Mouse (Mus musculus) liver, postnatal 0 days (tissue): Measurements from ENCODE around the gene Srpk2. TPM values are rescaled to one million over a fixed set of nuclear protein-coding genes. Genes with fewer than 3 reads are reported as not detected.
A peak's percentile ranks its signal among the peaks of the same experiment; 100 is the strongest.
"Not testable (repeated sequence)": the region's sequence is repeated elsewhere in the genome, so short reads cannot be mapped to it uniquely, and the experiment has no call there.

Source experiments
- ATAC-seq: fragments of 200-750 bp; cut with Nextera tagmentation; 2 replicates; pipeline ENCODE4 v1.8.0; 2017; ENCODE audit warnings: mild to moderate bottlenecking, moderate library complexity
- DNase-seq: peaks from one replicate; pipeline ENCODE4 v3.0.0-alpha.2; 2016
- H3K27ac ChIP-seq: fragments of 300-500 bp; sonication (generic); 2 replicates; pipeline ENCODE4 v1.5.1; 2014; ENCODE audit warnings: antibody characterized with exemption, moderate library complexity, mild to moderate bottlenecking, low read depth
- H3K27me3 ChIP-seq: fragments of 300-500 bp; sonication (generic); 2 replicates; pipeline ENCODE4 v1.6.1; 2014; ENCODE audit warnings: low read length, control low read depth, mixed read lengths; ENCODE audit not compliant: insufficient read depth
- H3K36me3 ChIP-seq: fragments of 300-500 bp; sonication (generic); replicated peaks from 2 replicates; pipeline ENCODE4 v1.6.1; 2014; ENCODE audit warnings: mild to moderate bottlenecking, control low read depth, low read length, moderate library complexity, mixed read lengths; ENCODE audit not compliant: insufficient read depth
- H3K4me1 ChIP-seq: fragments of 300-500 bp; sonication (generic); 2 replicates; pipeline ENCODE4 v1.6.1; 2014; ENCODE audit warnings: antibody characterized with exemption, mild to moderate bottlenecking, control low read depth; ENCODE audit not compliant: insufficient read depth
- H3K4me2 ChIP-seq: fragments of 300-500 bp; sonication (generic); 2 replicates; pipeline ENCODE4 v1.6.1; 2014; ENCODE audit warnings: low read depth, mild to moderate bottlenecking, low read length, moderate library complexity, mixed read lengths
- H3K4me3 ChIP-seq: fragments of 300-500 bp; sonication (generic); 2 replicates; pipeline ENCODE4 v1.5.1; 2014; ENCODE audit warnings: low read depth, low read length
- H3K9ac ChIP-seq: fragments of 300-500 bp; sonication (generic); replicated peaks from 2 replicates; pipeline ENCODE4 v1.6.1; 2014; ENCODE audit warnings: mild to moderate bottlenecking, moderate library complexity
- H3K9me3 ChIP-seq: fragments of 300-500 bp; sonication (generic); 2 replicates; pipeline ENCODE4 v1.6.1; 2016; ENCODE audit warnings: mild to moderate bottlenecking, control low read depth, low read length, mixed read lengths
- CTCF ChIP-seq: sonication (generic); IDR thresholded peaks from 2 replicates; pipeline ENCODE4 v1.5.1; 2016; ENCODE audit warnings: antibody characterized with exemption, low read depth
- EP300 ChIP-seq: IDR thresholded peaks from 2 replicates; pipeline ENCODE4 v1.6.1; 2016; ENCODE audit warnings: antibody characterized with exemption, low read depth, mild to moderate bottlenecking
- WGBS: fragments of 180-500 bp; shearing (Covaris S2); extraction: QIAGEN DNeasy Blood & Tissue Kit; methylation state at CpG from one replicate; pipeline ENCODE4 v1.1.7; 2014; ENCODE audit not compliant: insufficient replicate concordance; 5-methylcytosine and 5-hydroxymethylcytosine counted together
- polyA plus RNA-seq: library from polyadenylated mRNA; unstranded; fragments of >200 nt; fragmentation: Nextera tagmentation; extraction: Ambion mirVana; gene quantifications from 2 replicates; pipeline ENCODE4 v1.2.1, GENCODE M21; 2015

Srpk2 gene
- polyA plus RNA-seq, 1 experiment from 2014 or later, result 10.9 TPM

DNA sequence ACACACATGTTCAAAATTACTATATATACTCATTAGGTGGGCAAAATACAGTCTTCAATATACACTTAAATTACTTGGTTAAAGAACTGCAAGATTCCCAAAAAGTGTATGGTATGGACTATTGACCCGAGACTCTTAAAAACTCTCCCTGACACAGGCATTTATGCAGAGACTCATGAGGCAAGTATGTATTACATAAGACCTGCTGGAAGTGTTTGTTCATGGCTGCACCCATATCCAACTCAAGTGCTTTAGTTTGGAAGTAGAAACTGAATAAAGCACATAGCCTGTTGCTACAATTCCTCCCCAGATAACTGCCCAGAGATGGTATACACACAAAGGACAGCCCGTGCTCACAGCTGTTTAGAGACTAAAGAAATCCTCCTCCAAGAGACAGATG, 123.2 kb downstream of the Srpk2 start:
- H3K9me3 ChIP-seq, result no peaks in the 10 kb centered on the region
- H3K9ac ChIP-seq, result no peak overlapping the region
- H3K4me3 ChIP-seq, result no peak overlapping the region
- peaks cover 4% of the 10 kb centered on the region; the same call in 1 of the 2 replicates for H3K4me1 ChIP-seq
- peaks cover 9% of the 10 kb centered on the region for H3K36me3 ChIP-seq
- 77% methylated on average over 2 of the region's 2 CpGs for WGBS
- H3K27me3 ChIP-seq, result no peaks in the 10 kb centered on the region
- TF ChIP-seq EP300 (no peak), CTCF (no peak)
- no peak overlapping the region for H3K4me2 ChIP-seq
- ATAC-seq (no peak), DNase-seq (no peak)
- H3K27ac ChIP-seq, result no peak overlapping the region

DNA sequence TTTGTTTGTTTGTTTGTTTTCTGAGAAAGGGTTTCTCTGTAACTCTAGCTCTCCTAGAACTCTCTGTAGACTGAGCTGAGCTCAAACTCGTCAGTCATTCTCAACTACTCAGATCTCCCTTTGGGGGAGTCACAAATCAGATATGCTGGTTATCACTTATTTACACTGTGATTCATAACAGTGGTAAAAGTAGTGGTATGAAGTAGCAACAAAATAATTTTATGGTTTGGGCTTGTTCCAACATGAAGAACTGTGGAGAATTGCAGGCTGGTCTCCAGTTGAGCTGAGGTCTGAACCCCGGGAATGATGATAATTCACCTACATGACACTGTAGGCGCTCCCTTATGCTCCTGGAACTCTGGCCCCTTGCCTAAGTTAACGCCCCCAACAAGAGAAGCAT, 124.2 kb downstream of the Srpk2 start:
- ATAC-seq (no peak), DNase-seq (no peak)
- TF ChIP-seq EP300, result no peak
- no peak for TF ChIP-seq CTCF
- Histone ChIP-seq H3K9ac (no peak overlapping the region), H3K9me3 (no peaks in the 10 kb centered on the region), H3K4me1 (peaks cover 4% of the 10 kb centered on the region; the same call in 1 of the 2 replicates), H3K27me3 (no peaks in the 10 kb centered on the region), H3K36me3 (peaks cover 9% of the 10 kb centered on the region), H3K27ac (no peak overlapping the region), H3K4me2 (no peak overlapping the region), H3K4me3 (no peak overlapping the region)
- WGBS, result 81% methylated on average over 4 of the region's 4 CpGs

DNA sequence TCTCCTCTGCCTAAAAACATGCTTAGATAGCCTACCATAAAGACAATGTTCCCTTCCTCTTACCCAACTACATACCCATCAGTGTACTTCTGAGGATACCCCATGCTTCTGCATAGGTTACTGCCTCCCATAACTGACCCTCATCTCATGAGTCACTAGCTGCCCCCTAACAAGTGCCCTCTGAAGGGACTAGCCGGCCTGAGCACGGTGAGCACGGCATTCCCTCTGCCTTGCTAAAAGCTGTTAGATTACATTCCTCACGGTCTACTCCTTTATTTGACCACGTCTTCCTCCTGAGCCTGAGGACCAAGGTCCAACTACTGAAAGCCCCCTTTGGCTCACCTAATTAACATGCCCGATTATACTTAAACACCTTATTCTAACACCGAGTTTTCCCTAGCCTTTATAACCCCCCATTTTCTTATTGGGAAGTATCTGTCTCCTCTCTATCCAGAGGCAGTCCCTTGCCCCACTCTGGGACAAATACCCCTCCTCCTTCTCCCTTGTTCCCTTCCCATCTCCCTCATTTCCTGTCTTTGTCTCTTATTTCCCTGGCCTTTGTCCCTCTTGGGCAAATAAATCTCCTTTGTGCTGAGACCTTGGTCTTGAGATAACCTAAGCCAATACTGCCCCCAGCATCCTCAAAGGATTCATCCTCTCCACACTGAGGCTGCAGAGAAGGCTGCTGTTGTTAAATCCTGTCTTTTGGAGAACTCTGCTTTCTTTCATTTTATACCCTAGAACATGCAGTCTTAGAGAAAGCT, 128.2 kb downstream of the Srpk2 start:
- DNase-seq, result no peak
- H3K4me2 ChIP-seq, result no peak overlapping the region
- 60% methylated on average over 7 of the region's 7 CpGs for WGBS

DNA sequence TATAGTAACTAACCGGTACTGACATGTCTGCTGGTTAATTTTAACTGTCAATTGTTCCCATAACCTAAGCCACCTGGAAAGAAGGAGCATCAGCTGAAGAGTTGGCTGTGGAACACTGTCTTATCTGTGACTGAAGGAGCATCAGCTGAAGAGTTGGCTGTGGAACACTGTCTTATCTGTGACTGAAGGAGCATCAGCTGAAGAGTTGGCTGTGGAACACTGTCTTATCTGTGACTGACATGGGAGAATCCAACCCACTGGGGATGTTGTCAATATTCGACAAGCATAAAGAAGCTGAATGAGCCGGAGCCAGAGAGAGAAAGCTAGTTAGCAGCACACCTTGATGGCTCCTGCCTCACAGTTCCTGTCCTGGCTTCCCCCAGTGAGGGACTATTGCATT, 131.1 kb downstream of the Srpk2 start:
- H3K36me3 ChIP-seq, DNase-seq, H3K27ac ChIP-seq, H3K27me3 ChIP-seq, H3K4me3 ChIP-seq, H3K9ac ChIP-seq, H3K9me3 ChIP-seq, H3K4me1 ChIP-seq: not testable (repeated sequence)
- 69% methylated on average over 3 of the region's 3 CpGs for WGBS
- peak; percentile 82 for TF ChIP-seq EP300
- peak; percentile 87 for ATAC-seq
- H3K4me2 ChIP-seq, result peak overlapping the region; percentile 32

More for the DNA sequence above, 128.2 kb downstream of the Srpk2 start:
- no peak overlapping the region for H3K27ac ChIP-seq
- H3K9ac ChIP-seq, result no peak overlapping the region
- no peaks in the 10 kb centered on the region for H3K9me3 ChIP-seq
- no peaks in the 10 kb centered on the region; the same call in none of the 2 replicates for H3K36me3 ChIP-seq
- no peaks in the 10 kb centered on the region; the same call in 1 of the 2 replicates for H3K4me1 ChIP-seq
- H3K27me3 ChIP-seq, result no peaks in the 10 kb centered on the region
- ATAC-seq, result no peak
- no peak for TF ChIP-seq CTCF
- no peak for TF ChIP-seq EP300
- no peak overlapping the region for H3K4me3 ChIP-seq

DNA sequence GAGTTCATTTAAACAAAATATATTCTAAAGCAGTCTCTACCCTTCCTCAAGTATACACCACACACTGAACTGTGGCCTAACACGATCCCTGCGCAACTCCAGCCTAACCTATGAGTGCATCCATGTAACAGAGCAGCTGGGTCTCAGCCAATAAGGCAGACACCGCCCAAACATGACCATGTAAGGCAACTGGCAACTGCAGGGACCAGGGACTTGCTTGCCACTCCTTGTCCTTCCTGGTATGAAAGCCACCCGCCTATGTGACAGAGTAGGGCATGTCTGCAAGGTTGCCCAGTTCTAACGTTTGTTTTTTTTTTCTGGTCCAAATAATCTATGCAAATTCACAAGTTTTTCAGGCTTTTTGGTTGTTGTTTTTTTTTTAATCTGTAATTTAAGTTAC, 132.7 kb downstream of the Srpk2 start:
- Histone ChIP-seq H3K4me1 (no peaks in the 10 kb centered on the region; the same call in 1 of the 2 replicates), H3K36me3 (peaks cover 5% of the 10 kb centered on the region; the same call in 1 of the 2 replicates), H3K9me3 (no peaks in the 10 kb centered on the region), H3K27ac (no peak overlapping the region), H3K4me2 (no peak overlapping the region), H3K9ac (no peak overlapping the region), H3K4me3 (no peak overlapping the region), H3K27me3 (no peaks in the 10 kb centered on the region)
- no peak for TF ChIP-seq CTCF
- TF ChIP-seq EP300, result no peak
- ATAC-seq, result no peak
- DNase-seq, result no peak
- WGBS, result 77% methylated on average over 5 of the region's 5 CpGs

DNA sequence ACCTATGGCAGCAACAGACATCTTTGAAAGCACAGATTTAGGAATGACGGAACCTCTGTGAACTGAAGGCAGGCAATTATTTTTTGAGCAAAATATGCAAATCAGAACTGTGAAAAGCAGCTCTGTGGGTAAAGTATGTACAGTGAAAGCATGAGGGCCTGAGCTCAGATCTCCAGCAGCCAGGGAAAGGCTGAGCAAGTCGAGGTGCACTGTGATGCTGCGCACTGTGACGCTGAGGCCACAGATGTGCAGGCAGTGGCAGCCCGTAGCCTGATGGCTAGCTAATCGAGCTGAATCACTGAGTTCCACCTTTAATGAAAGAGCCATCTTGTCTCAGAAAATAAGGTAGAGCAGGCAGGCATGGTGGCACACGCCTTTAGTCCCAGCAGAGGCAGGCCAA, 148.7 kb downstream of the Srpk2 start:
- no peak for TF ChIP-seq CTCF
- TF ChIP-seq EP300, result no peak
- ATAC-seq (no peak), DNase-seq (no peak)
- Histone ChIP-seq H3K4me3 (no peak overlapping the region), H3K27me3 (no peaks in the 10 kb centered on the region), H3K9ac (no peak overlapping the region), H3K36me3 (peaks cover 11% of the 10 kb centered on the region; the same call in 1 of the 2 replicates), H3K4me1 (no peaks in the 10 kb centered on the region), H3K9me3 (no peaks in the 10 kb centered on the region), H3K27ac (no peak overlapping the region), H3K4me2 (no peak overlapping the region)
- WGBS, result 90% methylated on average over 7 of the region's 7 CpGs
